Mouse (Mus musculus) adrenal gland, adult 18-20 months (tissue): ENCODE measurements at regions not wholly inside any gene's neighbourhood (a gene's known extent, or its start where the extent isn't known, plus 50 kb on each side); places are given as distances from the start of the nearest gene placed in this dataset.

ENCODE experiments used
- DNase-seq, 2 experiments: peaks; one replicate each; pipeline ENCODE4 v3.0.0; 2021 to 2022; ENCODE audit warnings: low spot score in 2 of 2

GRCm38 (mm10) chr11:82589761-82590160 is 174.4 kb downstream of the Cct6b start:
- DNase-seq, result no peak

DNA sequence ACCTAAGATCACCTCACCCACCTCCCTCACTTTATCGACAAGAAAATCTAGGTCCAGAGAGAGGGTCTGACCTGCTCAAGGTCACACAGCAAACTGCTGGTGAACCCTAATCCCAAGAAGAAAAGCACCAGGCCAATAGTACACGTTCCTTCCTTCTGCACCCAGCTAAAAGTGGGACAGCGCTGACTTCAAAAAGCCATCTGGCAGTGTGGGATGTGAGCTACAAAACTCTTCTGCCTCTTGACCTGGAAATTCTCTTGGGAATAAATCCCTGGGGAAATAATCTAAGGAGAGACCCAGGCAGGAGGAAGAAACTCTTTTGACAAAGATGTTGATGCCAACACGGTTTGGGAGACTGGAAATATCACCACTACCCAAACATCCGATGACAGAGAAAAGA is 175.4 kb downstream of the Cct6b start:
- DNase-seq, result no peak

DNA sequence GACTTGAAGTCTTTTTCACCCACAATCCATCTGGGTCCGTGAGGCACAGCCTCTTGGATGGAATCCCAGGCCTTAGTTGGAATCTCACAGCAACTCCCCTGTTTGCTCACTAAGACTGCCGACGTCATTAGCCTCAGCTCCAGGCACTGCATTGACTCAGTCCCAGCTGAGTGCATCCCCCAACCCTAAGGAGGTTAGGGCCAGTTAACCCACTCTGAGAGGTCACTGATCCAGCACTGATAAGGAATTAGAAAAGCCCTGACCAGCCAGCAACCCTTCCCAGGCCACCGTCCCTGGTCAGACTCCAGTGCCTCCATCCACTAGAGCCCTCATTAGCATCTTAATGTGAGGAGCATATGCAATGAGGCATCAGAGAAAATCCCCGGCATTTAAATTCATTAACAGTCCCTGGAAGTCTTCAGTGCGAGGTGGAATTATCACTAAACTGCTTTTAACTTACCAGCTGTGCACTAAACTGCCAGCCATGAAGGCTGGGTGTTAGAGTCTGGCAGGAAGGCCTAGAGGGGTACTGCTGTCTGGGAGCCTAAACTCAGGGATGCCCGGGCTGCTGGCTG is 184.2 kb downstream of the Cct6b start:
- no peak for DNase-seq

- DNase-seq, result no peak
Measured at GRCm38 (mm10) chr11:82576019-82576418, 187.3 kb downstream of the Tmem132e start.

- DNase-seq, result no peak
Measured at GRCm38 (mm10) chr11:82573126-82573525, 184.4 kb downstream of the Tmem132e start.

- no peak for DNase-seq
Measured at GRCm38 (mm10) chr11:82571525-82571924, 182.8 kb downstream of the Tmem132e start.

GRCm38 (mm10) chr11:82569819-82570218 is 181.1 kb downstream of the Tmem132e start:
- no peak for DNase-seq

DNA sequence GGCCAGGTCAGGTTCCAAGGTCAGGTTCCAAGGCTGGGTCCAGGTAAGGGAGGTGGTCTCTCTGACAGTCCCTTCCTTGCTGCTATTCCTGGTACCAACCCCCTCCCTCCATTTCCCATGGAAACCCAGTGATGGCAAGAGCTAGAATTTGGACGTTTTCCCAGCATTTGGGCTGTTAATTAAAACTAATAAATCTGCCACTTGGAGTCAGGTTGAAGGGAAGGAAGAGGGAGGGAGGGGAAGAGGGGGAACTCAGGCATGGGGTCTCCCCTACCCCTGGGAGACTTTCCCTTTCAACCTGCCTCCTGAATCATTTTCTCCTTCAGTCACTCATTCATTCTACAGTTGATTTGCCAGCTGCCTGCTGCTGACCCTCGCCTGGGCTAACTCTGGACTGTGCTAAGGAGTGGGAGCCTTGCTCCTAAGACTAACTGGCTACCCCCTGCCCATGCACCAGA is 179.5 kb downstream of the Tmem132e start:
- no peak for DNase-seq

- no peak for DNase-seq
Measured at GRCm38 (mm10) chr11:82567014-82567685, 178.4 kb downstream of the Tmem132e start.

DNA sequence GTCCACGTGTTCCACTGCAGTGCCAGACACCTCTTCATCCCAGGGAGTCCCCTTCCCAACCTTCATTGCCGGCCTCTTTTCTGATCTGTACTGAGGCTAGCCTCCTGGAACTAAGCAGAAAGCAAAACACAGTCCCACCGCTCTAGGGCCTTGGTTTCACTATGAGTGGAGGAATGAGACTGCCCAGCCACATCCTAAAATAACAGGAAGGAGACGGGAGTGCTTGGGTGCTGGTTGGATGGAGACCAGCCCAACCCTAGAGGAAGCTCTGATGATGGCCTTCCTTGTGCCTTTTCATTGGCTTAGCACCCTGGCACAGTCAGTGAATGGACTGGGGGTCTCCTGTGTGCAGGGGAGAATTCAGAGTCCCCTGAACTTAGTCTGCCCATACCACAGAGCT is 177.4 kb downstream of the Tmem132e start:
- no peak for DNase-seq

GRCm38 (mm10) chr11:82564181-82564580 is 175.5 kb downstream of the Tmem132e start:
- DNase-seq, result no peak

DNA sequence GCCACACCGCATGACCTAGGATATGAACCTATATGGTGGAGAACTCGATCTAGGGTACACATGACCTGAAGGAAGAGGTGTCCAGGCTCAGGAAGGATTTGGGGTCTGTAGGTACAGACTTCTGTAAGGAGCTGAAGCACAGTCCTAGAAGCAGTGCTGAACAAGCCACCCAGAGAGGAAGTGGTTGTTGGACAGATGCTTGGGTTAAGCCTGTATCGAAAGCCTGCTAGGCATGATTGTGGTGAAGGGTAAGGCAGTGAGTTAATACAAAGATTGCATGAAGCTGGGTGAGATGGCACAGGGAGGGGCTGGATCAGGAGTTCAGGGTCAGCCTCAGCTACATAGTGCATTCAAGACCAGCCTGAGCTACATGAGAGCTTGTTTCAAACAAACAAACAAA is 153.3 kb downstream of the Tmem132e start:
- DNase-seq, result no peak

- DNase-seq, result no peak
Measured at GRCm38 (mm10) chr11:82541376-82541775, 152.7 kb downstream of the Tmem132e start.

- no peak for DNase-seq
Measured at GRCm38 (mm10) chr11:82537931-82538330, 149.2 kb downstream of the Tmem132e start.

GRCm38 (mm10) chr11:82523200-82523802 is 134.6 kb downstream of the Tmem132e start:
- no peak for DNase-seq

- no peak for DNase-seq
Measured at GRCm38 (mm10) chr11:82521383-82521782, 132.7 kb downstream of the Tmem132e start.

DNA sequence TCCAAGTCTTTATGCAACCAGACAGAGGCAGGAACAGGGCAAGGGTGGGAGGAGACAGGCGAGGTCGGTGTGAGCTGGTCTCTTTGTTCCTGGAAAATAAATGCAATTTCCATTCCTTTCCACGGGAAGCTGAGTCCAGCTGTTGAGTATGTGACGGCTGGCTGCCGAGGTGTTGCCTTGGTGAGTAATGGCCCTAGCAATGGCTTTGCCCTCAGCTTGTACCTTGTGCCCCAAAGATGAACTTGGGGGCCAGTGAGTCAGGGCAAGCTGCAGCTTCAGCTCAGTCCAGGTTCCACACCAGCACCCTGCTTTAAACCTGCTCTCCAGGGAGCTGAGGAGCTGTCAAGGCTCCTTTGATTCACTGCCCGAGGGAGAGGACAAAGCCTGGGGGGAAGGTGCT is 130.0 kb downstream of the Tmem132e start:
- no peak for DNase-seq

- no peak for DNase-seq
Measured at GRCm38 (mm10) chr11:82514526-82515144, 125.9 kb downstream of the Tmem132e start.

- DNase-seq, result no peak
Measured at GRCm38 (mm10) chr11:82508564-82508963, 119.9 kb downstream of the Tmem132e start.
